Comparison of ENCODE assay signal across 22 mouse cellular contexts in genomic region chr9:95350550-95350949, GRCm38 (mm10). TPM values are rescaled to one million over a fixed set of nuclear protein-coding genes. Genes with fewer than 3 reads are reported as not detected.
A peak's percentile ranks its signal among the peaks of the same experiment; 100 is the strongest.
DNase-seq lines count a peak whose midpoint lies in the region; ATAC-seq and TF ChIP-seq lines count a peak whose summit lies in the region.
"Had no signal": no experiment of that assay in that cellular context is flagged by ENCODE, and none has a peak within 500 bp of the region (broad histone marks: within the 10 kb centered on the region; RNA-seq: fewer than 3 reads in every experiment).

No protein-coding gene starts in this region.

- no peak overlapping the region for H3K9ac ChIP-seq in heart, adult 2 months (ENCODE audit: low read depth, low read length)
- H3K9ac ChIP-seq: embryonic facial prominence, embryonic 12.5 days; forebrain, embryonic 15.5 days; heart, embryonic 13.5 days; midbrain, embryonic 13.5 days; neural tube, embryonic 13.5 days; stomach, embryonic 15.5 days had no signal

- H3K36me3 ChIP-seq in heart, adult 2 months (ENCODE audit: control insufficient read depth, insufficient read depth, low read length), result no peaks in the 10 kb centered on the region
- H3K36me3 ChIP-seq: embryonic facial prominence, embryonic 12.5 days; forebrain, embryonic 15.5 days; heart, embryonic 13.5 days; midbrain, embryonic 13.5 days; neural tube, embryonic 13.5 days; stomach, embryonic 15.5 days had no signal

- 47% methylated on average over 4 of the region's 4 CpGs for WGBS in heart, adult 2 months

- intact Hi-C loops in left cerebral cortex, postnatal 36 days (cut with DNase I), result no loop called here
- intact Hi-C loops in heart, adult 2 months (cut with DNase I), result no loop called here

- no peak for TF ChIP-seq CTCF in heart, adult 2 months (IDR thresholded peaks at IDR 0.05)

- no peak overlapping the region for H3K4me3 ChIP-seq in heart, adult 2 months
- H3K4me3 ChIP-seq: embryonic facial prominence, embryonic 12.5 days; erythroblast, embryonic 14.5 days; forebrain, embryonic 15.5 days; heart, embryonic 13.5 days; midbrain, embryonic 13.5 days; neural tube, embryonic 13.5 days; stomach, embryonic 15.5 days had no signal

- no peak for TF ChIP-seq EP300 in heart, adult 2 months (IDR thresholded peaks at IDR 0.05; ENCODE audit: insufficient read depth, low read depth, low read length)

- no peak for TF ChIP-seq POLR2A in heart, adult 2 months (IDR thresholded peaks at IDR 0.05; ENCODE audit: insufficient read depth, low read depth, low read length)

- peak; percentile 89 for ATAC-seq in CD4-positive, CD25-positive, alpha-beta regulatory T cell, adult 4 months
- ATAC-seq: forebrain, embryonic 15.5 days; midbrain, embryonic 13.5 days had no signal

- DNase-seq in kidney, adult 9 months, result peak; percentile 5
- DNase-seq in kidney, postnatal 4 days, result no peak
- DNase-seq in fibroblast of lung, adult 2 months (ENCODE audit: low read depth), result peak; percentile 21
- no peak for DNase-seq in left cerebral cortex, postnatal 36 days (ENCODE audit: low spot score in 2 of 2)
- no peak for DNase-seq in heart, adult 2 months
- no peak for DNase-seq in frontal cortex, postnatal 25 days (ENCODE audit: low spot score in 2 of 2)
- DNase-seq: adrenal gland, postnatal 10 days; cerebellum, adult 18-20 months; cerebellum, postnatal 14 days; gastrocnemius, postnatal 14 days; heart, postnatal 14 days; kidney, adult 18-20 months; thymus, postnatal 36 days had no signal

- H3K27ac ChIP-seq in heart, adult 2 months, result no peak overlapping the region
- H3K27ac ChIP-seq: embryonic facial prominence, embryonic 12.5 days; forebrain, embryonic 15.5 days; heart, embryonic 13.5 days; kidney, postnatal 0 days; midbrain, embryonic 13.5 days; neural tube, embryonic 13.5 days; stomach, embryonic 15.5 days had no signal

- H3K79me2 ChIP-seq in heart, adult 2 months (replicated peaks; ENCODE audit: control insufficient read depth, insufficient read depth, low read length), result no peaks in the 10 kb centered on the region

- no peaks in the 10 kb centered on the region for H3K27me3 ChIP-seq in heart, adult 2 months (ENCODE audit: control insufficient read depth, insufficient read depth, low read length)
- H3K27me3 ChIP-seq: embryonic facial prominence, embryonic 12.5 days; forebrain, embryonic 15.5 days; heart, embryonic 13.5 days; midbrain, embryonic 13.5 days; neural tube, embryonic 13.5 days; stomach, embryonic 15.5 days had no signal

- no peaks in the 10 kb centered on the region for H3K4me1 ChIP-seq in heart, adult 2 months (ENCODE audit: control insufficient read depth, insufficient read depth, low read length)
- H3K4me1 ChIP-seq: embryonic facial prominence, embryonic 12.5 days; forebrain, embryonic 15.5 days; heart, embryonic 13.5 days; midbrain, embryonic 13.5 days; neural tube, embryonic 13.5 days; stomach, embryonic 15.5 days had no signal

RNA-seq across cellular contexts. Expression of gene Chst2, which starts 56.0 kb away (rescaled TPM):
- 1 to 10 TPM; 5.0 to 5.9 TPM for polyA plus RNA-seq in CD4-positive, CD25-positive, alpha-beta regulatory T cell, adult 4 months (2017; shearing (Covaris generic))
- 10 to 100 TPM; 77.3 to 83.3 TPM for total RNA-seq in left cerebral cortex, postnatal 36 days (2021)
- 1 to 10 TPM; 1.1 to 1.2 TPM for total RNA-seq in heart, adult 2 months (2021)
- polyA plus RNA-seq in heart, adult 2 months (2012; rRNA removed), result 0.29 and 0.38 TPM in 2 replicates

Comparison
In these comparisons a context has a peak if more than half of its experiments do, and no peak if none do; other contexts are left out.
1. DNase-seq: peak in kidney, adult 9 months (single experiment) and fibroblast of lung, adult 2 months (single experiment); none in kidney, postnatal 4 days (0 of 2), left cerebral cortex, postnatal 36 days (0 of 2), heart, adult 2 months (0 of 2) and frontal cortex, postnatal 25 days (0 of 2).
2. RNA of gene Chst2, which starts 56.0 kb away (total RNA-seq): 77.3 to 83.3 TPM in left cerebral cortex, postnatal 36 days; 1.1 to 1.2 TPM in heart, adult 2 months; every median in the first group is over 10 times any median in the second.